Mouse (Mus musculus) ovary, postnatal 36 days (tissue): ENCODE data around the gene Gm9508.

Experiments
- DNase-seq: peaks from one replicate; pipeline ENCODE4 v3.0.0; 2022; ENCODE audit warnings: low spot score, mixed read lengths

The Gm9508 gene

DNA sequence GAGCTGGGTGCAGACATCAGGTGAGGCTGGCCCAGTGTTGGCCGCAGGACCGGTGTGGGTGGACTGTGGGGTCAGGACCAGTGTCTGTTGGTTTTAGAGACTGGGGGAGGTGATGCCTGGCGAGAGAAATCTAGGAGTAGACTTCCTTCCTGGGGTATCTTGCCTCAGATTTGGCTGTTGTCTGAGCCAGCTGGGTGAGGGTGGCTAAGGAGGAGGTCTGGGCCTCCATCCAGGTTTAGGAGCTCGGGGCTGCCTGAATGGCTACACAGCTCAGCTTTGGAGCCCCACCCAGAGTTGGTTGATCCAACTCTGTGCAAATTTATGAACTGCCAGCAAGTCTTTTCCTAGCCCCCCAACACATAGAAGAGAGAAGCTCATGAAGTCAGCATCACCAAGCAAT is 29.6 kb downstream of the Gm9508 start:
- no peak for DNase-seq

DNA sequence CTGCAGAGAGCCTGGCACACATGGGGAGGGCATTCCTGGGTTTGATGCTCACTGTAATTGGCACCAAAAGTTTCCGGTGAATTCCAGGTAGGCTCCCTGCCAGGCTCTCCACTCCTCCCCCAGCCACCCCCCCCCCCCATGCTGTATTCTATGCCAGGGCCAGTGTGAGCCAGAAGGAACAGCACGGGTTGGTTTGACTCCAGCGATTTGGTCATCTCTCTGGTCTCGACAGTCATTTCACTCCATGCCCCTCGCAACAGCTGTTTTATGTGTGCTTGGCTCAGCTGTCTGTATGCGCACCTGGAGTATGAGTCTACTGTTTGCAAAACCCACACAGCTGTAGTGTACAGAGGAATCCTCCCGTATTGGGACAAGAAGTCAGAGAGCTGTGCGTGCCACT is 30.7 kb downstream of the Gm9508 start:
- no peak for DNase-seq

DNA sequence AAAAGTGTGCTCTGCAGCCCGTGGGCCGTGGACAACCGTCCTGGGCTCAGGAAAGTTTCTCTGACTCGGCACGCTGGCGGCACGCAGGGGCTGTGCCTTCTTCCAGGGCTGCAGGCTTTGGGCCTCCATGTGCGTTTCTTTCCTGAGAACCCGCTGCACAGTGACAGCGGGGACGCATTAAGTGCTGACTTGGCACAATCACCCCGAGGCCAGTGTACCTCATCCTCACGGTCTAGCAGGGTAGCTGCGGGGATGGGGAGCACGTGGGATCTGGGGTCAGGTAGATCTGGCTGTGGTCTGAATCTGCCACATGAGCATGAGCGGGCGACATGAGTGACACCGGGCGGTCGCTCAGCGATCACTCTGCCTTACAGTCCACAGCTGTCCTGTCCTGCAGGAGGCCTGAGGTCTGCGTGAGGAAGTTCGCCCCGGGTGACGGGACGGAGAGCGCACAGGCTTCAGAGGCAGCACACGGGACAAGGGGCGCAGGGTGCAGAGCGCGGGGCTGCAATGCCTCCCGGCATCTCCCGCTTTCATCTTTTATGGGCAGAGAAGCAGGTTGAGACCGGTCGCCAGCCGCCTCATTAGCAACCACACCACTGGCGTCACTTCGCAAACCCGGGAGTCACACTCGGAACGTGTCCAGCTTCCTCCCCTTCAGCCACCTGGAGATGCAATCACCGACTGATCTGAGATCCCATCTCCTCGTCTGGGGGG is 32.9 kb downstream of the Gm9508 start:
- no peak for DNase-seq

DNA sequence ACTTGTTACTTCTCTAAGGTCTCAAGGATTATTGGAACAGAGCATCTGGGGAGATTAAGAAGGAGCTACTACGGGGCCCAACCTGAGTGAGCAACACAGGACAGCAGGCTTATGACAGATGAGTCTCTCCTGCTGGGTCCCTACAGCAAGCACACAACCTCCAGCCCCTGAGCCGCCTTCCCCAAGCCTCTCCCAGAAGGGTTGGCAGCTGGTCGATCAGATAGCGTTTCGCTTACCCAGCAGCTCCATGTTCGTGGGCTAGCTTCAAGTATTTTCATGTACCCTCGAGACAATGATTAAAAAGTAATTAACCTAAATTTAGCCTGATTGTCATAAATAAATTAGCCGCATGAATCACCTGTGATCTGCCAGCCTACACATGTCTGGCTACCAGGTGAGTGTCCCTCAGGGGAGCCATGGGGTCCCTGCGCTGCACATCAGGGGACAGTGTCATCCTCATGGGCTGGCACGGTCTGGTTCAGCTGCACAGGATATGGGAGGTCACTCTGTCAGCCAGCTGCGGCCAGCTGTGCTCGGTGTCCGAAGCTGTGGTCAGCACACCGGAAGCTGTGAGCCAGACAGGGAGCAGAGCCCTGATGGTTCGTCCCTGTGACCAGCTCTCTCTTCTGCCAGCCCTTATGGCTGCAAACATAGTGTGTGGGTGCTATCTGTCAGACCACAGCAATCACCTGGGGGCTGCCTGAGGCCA is 38.6 kb downstream of the Gm9508 start:
- DNase-seq: no peak

DNA sequence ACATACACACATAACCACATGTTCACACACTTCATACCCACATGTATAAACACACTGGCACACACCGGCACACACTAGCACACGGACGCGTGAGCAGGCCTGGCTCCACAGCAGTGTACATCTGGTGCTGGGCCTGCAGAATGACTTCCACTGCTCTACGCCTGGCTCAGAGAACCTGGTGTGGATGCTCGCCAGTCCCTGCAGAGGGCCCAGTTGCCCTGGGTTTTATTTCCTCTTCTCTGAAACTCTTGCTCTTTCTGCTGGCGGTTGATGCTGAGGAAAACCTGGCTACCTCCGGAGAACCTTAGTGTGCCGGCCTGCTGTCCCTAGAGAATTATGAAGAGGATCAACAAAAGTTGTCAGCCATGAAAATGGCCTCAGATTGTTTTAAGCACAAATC is 45.0 kb downstream of the Gm9508 start:
- DNase-seq: no peak

DNA sequence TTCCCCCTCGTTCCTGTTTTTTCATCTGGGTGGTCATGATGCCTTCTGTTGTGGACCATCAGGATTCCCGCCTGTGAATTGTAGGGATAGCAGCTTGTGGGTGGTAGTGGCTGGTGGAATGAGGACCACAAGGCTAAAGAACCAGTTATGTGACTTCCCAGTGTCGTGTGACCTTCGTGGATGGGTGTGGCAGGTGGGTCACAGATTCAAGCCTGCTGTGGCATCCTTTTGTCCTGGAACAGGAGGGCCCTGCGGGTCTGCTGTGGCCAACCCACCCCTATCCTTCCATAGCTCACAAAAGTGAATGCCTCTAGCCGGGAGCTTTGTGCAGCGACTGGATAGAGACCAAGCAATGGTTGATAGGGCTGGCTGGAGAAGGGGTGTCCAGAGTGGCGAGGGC is 49.1 kb downstream of the Gm9508 start:
- no peak for DNase-seq

DNA sequence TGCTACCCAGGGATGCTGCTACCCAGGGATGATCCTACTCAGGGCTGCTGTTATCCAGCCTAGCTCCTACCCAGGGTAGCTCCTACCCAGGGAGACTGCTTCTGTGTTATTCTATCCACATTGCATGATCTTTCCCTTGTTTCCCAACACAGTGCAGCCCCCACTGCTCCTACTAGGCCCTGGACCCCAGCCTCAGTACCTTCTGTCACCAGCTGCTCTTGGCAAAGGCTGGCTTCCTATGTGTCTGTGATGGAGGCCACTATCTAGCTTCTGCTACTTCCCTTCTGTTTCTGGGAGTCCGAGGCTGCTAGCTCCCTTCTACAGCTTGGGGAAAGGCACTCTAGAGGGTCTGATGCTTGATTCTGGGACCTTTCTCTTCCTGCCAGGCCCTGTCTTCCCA is 49.6 kb downstream of the Gm9508 start:
- DNase-seq: no peak
